Mouse (Mus musculus): ENCODE data around the gene Smpd1. TPM values are rescaled to one million over a fixed set of nuclear protein-coding genes. Genes with fewer than 3 reads are reported as not detected.

Gene Smpd1
- polyA plus RNA-seq (2012; rRNA removed): 8.7 and 10.2 TPM in 2 replicates

GRCm38 (mm10) chr7:105554212-105554942, at the start of gene Smpd1:
Gene Smpd1 (plus strand): TSS chr7:105554360.

DNA sequence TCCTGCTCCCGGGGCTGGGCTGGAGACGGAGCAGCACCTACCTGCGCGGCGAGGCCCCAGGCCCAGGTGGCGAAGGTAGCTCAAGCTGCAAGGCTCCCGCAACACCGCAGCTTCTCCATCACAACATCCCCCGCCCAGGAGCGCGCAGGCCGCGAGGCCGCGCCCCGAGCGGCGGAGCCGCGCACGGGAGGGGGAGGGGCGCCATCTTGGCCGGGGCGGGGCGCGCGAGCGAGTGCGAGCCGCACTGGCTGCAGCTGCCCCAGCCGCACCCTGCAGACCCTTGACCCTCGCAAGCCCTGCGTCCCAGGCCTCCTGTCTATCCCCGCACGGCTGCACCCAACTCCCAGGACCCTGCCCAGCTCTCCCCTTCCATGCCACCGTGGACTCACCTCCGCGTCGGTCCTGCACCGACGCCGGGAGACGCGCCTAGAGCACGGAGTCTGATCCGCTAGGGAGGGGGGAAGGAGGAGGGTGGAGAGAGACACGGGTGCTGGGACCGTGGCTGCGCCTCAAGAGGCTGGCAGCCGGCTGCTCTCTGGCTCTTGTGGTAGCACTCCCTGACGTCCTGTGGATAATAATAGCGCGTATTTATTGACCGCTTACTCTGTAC, 27.0 kb downstream of the Smpd1 start, which contains the start of gene Apbb1:
Apbb1 (minus strand) TSS at position 560 of the 610 bp plus-strand sequence.

Other genes with a start within 250 kb of the Smpd1 start
- not detected in 2 replicates for gene Olfr689, start 243.2 kb upstream of the Smpd1 start, polyA plus RNA-seq (2012; rRNA removed)
- gene Olfr690, start 220.3 kb upstream of the Smpd1 start, polyA plus RNA-seq (2012; rRNA removed): not detected in 2 replicates
- gene Olfr691, start 212.1 kb upstream of the Smpd1 start, polyA plus RNA-seq (2012; rRNA removed): not detected in 2 replicates
- not detected in 2 replicates for gene Olfr692, start 186.1 kb upstream of the Smpd1 start, polyA plus RNA-seq (2012; rRNA removed)
- not detected in 2 replicates for gene Gm5901, start 179.3 kb upstream of the Smpd1 start, polyA plus RNA-seq (2012; rRNA removed)
- gene Fam160a2, start 154.3 kb upstream of the Smpd1 start, polyA plus RNA-seq (2012; rRNA removed): 7.3 and 9.1 TPM in 2 replicates
- 0.01 and 0.05 TPM in 2 replicates for gene Cnga4, start 149.8 kb upstream of the Smpd1 start, polyA plus RNA-seq (2012; rRNA removed)
- not detected in 2 replicates for gene Cckbr, start 128.6 kb upstream of the Smpd1 start, polyA plus RNA-seq (2012; rRNA removed)
- gene Cavin3, start 72.1 kb upstream of the Smpd1 start, polyA plus RNA-seq (2012; rRNA removed): 2.6 TPM in 2 replicates
- gene Apbb1, start 27.3 kb downstream of the Smpd1 start, polyA plus RNA-seq (2012; rRNA removed): 1.7 TPM in 2 replicates
- gene Hpx, start 45.8 kb downstream of the Smpd1 start, polyA plus RNA-seq (2012; rRNA removed): 175 and 220 TPM in 2 replicates
- 4.4 and 4.6 TPM in 2 replicates for gene Trim3, start 79.2 kb downstream of the Smpd1 start, polyA plus RNA-seq (2012; rRNA removed)
- 58.1 and 59.9 TPM in 2 replicates for gene Timm10b, start 85.7 kb downstream of the Smpd1 start, polyA plus RNA-seq (2012; rRNA removed)
- gene Arfip2, start 86.1 kb downstream of the Smpd1 start, polyA plus RNA-seq (2012; rRNA removed): 11.8 and 15.0 TPM in 2 replicates
- 61.9 and 66.6 TPM in 2 replicates for gene Gm45799, start 86.2 kb downstream of the Smpd1 start, polyA plus RNA-seq (2012; rRNA removed)
- gene Dnhd1, start 96.5 kb downstream of the Smpd1 start, polyA plus RNA-seq (2012; rRNA removed): 0.52 and 0.68 TPM in 2 replicates
- gene Ilk, start 182.2 kb downstream of the Smpd1 start, polyA plus RNA-seq (2012; rRNA removed): 64.6 and 77.3 TPM in 2 replicates
- gene Rrp8, start 183.0 kb downstream of the Smpd1 start, polyA plus RNA-seq (2012; rRNA removed): 8.1 and 9.2 TPM in 2 replicates
- 172 and 195 TPM in 2 replicates for gene Taf10, start 190.0 kb downstream of the Smpd1 start, polyA plus RNA-seq (2012; rRNA removed)
- gene Tpp1, start 197.9 kb downstream of the Smpd1 start, polyA plus RNA-seq (2012; rRNA removed): 31.5 and 35.3 TPM in 2 replicates
- 0.53 and 0.54 TPM in 2 replicates for gene Dchs1, start 233.3 kb downstream of the Smpd1 start, polyA plus RNA-seq (2012; rRNA removed)